Mouse (Mus musculus): ENCODE data around the gene Pkig. TPM values are rescaled to one million over a fixed set of nuclear protein-coding genes. Genes with fewer than 3 reads are reported as not detected.

Gene Pkig
- polyA plus RNA-seq, 1 experiment from 2014 or later, result 113 TPM

DNA sequence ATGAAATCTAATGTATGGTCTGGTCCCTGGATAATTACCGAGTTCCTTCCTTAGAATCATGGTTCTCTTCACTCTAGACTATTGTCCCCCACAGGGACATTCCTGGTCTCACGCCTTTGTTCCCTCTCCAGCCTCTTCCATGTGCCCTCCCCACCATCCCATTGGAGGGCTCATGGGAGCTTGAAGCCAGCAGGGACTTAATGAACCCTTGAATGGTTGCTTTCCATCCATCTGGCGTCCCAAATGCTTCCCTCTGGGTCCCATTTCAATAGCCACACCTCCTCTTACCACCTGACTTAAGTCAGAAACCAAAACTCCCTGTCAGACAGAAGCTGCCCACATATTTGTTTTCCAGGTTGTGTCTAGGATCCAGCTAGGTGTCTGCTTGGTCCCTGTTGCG is 61.4 kb downstream of the Pkig start:
- H3K27ac ChIP-seq, result no peak overlapping the region
- no peaks in the 10 kb centered on the region for H3K9me3 ChIP-seq (replicated peaks)
- H3K4me3 ChIP-seq, result no peak overlapping the region
- no peak overlapping the region for H3K9ac ChIP-seq
- no peak overlapping the region for H3K4me2 ChIP-seq (replicated peaks)
- peak; percentile 39; the same call in 1 of the 2 replicates for ATAC-seq (ENCODE audit: low FRiP score)
- WGBS, result 43% methylated on average over 4 of the region's 4 CpGs
- H3K27me3 ChIP-seq, result no peaks in the 10 kb centered on the region
- H3K4me1 ChIP-seq, result peaks cover 27% of the 10 kb centered on the region
- 0 out of 2 replicates have a peak, but pooled peaks cover 18% of the 10 kb centered on the region for H3K36me3 ChIP-seq

DNA sequence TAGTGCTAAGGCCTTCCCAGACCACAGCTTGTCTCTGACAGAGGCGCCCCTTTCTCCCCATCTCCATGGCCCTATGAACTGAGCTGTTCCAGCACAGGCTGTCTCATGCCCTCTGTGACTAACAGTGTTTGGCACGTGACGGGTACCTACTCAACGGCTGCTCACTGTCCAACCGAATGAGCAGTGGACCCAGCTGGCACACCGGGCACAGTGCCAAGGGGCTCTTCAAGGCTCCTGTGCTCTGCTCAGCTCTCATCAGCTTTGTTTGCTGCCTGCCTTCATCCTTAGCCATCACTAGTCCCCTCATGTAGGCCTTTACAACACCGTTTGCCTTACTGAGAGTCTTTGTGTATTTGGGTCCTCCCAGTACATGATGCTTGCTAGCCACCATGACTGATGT is 64.4 kb downstream of the Pkig start:
- ATAC-seq (ENCODE audit: low FRiP score), result peak; percentile 84
- Histone ChIP-seq H3K4me2 (replicated peaks) (no peak overlapping the region), H3K4me3 (no peak overlapping the region), H3K4me1 (peaks cover 19% of the 10 kb centered on the region), H3K9ac (no peak overlapping the region), H3K27ac (peak overlapping the region; percentile 80), H3K27me3 (no peaks in the 10 kb centered on the region), H3K36me3 (peaks cover 34% of the 10 kb centered on the region; the same call in 1 of the 2 replicates), H3K9me3 (replicated peaks) (no peaks in the 10 kb centered on the region)
- WGBS, result 72% methylated on average over 7 of the region's 7 CpGs

DNA sequence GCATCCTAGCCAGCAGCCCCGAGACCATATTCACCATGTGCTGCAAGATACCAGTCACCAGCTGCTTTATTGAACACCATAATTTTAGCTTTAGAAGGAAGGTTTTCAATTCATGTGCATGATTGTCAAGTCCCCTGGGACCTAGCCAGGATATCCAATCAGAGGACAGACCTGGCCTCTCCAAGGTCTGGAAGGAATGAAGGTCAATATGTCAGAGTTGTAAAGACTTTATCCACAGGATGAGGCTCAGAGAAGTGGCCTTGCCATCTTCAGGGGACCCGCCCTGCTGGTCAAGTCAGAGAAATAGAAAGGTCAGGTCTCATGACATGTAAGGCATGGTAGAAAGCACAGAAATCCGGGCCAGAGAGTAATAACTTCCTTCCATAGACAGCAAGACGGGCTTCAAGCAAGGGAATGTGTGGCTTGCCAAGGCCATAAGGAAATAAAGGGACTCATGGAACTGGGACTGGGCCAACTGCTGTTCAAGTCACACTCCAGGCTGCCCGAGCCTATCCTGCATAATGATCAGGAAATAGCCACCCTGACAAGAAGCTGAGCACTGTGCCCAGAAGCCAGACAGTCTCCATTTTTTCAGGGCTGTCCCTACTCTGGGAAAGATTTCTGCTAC is 68.7 kb downstream of the Pkig start:
- H3K27me3 ChIP-seq, result no peaks in the 10 kb centered on the region
- H3K4me3 ChIP-seq, result no peak overlapping the region
- peaks cover 51% of the 10 kb centered on the region; the same call in 1 of the 2 replicates for H3K36me3 ChIP-seq
- H3K4me1 ChIP-seq, result peaks cover 5% of the 10 kb centered on the region; the same call in 1 of the 2 replicates
- 0 out of 2 replicates have a peak overlapping the region, but pooled peaks have one; percentile 12 for H3K27ac ChIP-seq
- WGBS, result 84% methylated on average over 5 of the region's 5 CpGs
- no peaks in the 10 kb centered on the region for H3K9me3 ChIP-seq (replicated peaks)
- H3K9ac ChIP-seq, result no peak overlapping the region
- H3K4me2 ChIP-seq (replicated peaks), result no peak overlapping the region
- no peak for ATAC-seq (ENCODE audit: low FRiP score)

DNA sequence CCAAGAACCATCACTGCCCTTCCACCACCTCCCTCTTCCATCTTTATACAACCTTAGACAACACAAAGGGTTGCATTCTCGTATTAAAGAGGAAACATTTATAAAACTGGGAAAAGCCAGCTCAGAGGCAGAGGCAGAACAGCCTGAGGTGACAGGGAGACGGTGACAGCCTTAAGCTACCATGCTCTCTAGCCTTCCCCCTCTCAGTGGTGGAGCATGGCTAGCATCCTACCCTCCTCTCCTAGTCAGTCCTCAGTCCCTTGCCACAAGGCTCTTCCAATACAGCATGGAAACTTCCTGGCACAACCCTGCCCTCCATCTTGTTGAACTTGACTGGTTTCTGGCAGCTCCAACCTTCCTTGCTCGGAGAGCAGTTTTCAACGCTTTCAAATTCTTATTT is 70.1 kb downstream of the Pkig start:
- no peak overlapping the region for H3K27ac ChIP-seq
- H3K9ac ChIP-seq, result no peak overlapping the region
- H3K4me2 ChIP-seq (replicated peaks), result no peak overlapping the region
- H3K4me1 ChIP-seq, result no peaks in the 10 kb centered on the region; the same call in 1 of the 2 replicates
- no peaks in the 10 kb centered on the region for H3K27me3 ChIP-seq
- peaks cover 42% of the 10 kb centered on the region; the same call in 1 of the 2 replicates for H3K36me3 ChIP-seq
- WGBS, result 91% methylated on average over 4 of the region's 4 CpGs
- ATAC-seq (ENCODE audit: low FRiP score), result no peak
- no peak overlapping the region for H3K4me3 ChIP-seq
- H3K9me3 ChIP-seq (replicated peaks), result no peaks in the 10 kb centered on the region

- no peak overlapping the region for H3K27ac ChIP-seq
- H3K36me3 ChIP-seq, result 0 out of 2 replicates have a peak, but pooled peaks cover 25% of the 10 kb centered on the region
- ATAC-seq (ENCODE audit: low FRiP score), result no peak
Observed at GRCm38 (mm10) chr2:163732021-163732420, 73.8 kb downstream of the Pkig start.

DNA sequence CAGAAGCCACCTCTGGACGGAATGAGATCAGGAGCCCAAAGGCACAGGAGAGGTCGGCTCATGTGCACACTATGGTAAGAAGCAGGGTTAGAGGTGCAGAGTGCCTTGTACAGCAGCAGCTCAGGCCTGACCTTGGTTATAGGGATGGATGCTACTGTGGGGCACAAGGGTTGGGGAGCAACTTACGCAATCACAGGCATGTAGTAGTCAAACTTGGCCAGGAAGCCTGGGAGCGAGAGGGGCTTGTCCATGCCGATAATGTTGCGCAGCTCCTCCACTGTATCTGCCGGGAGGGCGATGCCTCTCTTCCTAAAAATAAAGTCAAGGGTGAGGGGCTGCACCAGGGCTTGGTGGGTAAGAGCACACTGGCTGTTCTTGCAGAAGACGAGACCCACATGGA is 77.0 kb downstream of the Pkig start:
- Histone ChIP-seq H3K4me3 (no peak overlapping the region), H3K4me2 (replicated peaks) (no peak overlapping the region), H3K27me3 (no peaks in the 10 kb centered on the region), H3K4me1 (no peaks in the 10 kb centered on the region), H3K36me3 (0 out of 2 replicates have a peak, but pooled peaks cover 8% of the 10 kb centered on the region), H3K9me3 (replicated peaks) (no peaks in the 10 kb centered on the region), H3K27ac (no peak overlapping the region), H3K9ac (no peak overlapping the region)
- no peak for ATAC-seq (ENCODE audit: low FRiP score)
- WGBS, result 95% methylated on average over 9 of the region's 9 CpGs

More at GRCm38 (mm10) chr2:163732021-163732420, 73.8 kb downstream of the Pkig start:
- Histone ChIP-seq H3K9ac (no peak overlapping the region), H3K27me3 (no peaks in the 10 kb centered on the region), H3K9me3 (replicated peaks) (no peaks in the 10 kb centered on the region), H3K4me2 (replicated peaks) (no peak overlapping the region), H3K4me1 (no peaks in the 10 kb centered on the region), H3K4me3 (no peak overlapping the region)
- WGBS, result 90% methylated on average over 11 of the region's 11 CpGs

GRCm38 (mm10) chr2:163735980-163736379 is 77.8 kb downstream of the Pkig start:
- Histone ChIP-seq H3K4me2 (replicated peaks) (no peak overlapping the region), H3K9ac (no peak overlapping the region), H3K36me3 (0 out of 2 replicates have a peak, but pooled peaks cover 3% of the 10 kb centered on the region), H3K4me1 (no peaks in the 10 kb centered on the region), H3K9me3 (replicated peaks) (no peaks in the 10 kb centered on the region), H3K27ac (no peak overlapping the region), H3K27me3 (no peaks in the 10 kb centered on the region), H3K4me3 (no peak overlapping the region)
- WGBS, result 78% methylated on average over 6 of the region's 6 CpGs
- no peak for ATAC-seq (ENCODE audit: low FRiP score)

GRCm38 (mm10) chr2:163742656-163743055 is 84.5 kb downstream of the Pkig start:
- Histone ChIP-seq H3K4me3 (no peak overlapping the region), H3K9me3 (replicated peaks) (no peaks in the 10 kb centered on the region), H3K4me1 (no peaks in the 10 kb centered on the region), H3K27me3 (no peaks in the 10 kb centered on the region), H3K4me2 (replicated peaks) (no peak overlapping the region), H3K36me3 (no peaks in the 10 kb centered on the region), H3K9ac (no peak overlapping the region), H3K27ac (no peak overlapping the region)
- WGBS, result 71% methylated on average over 5 of the region's 5 CpGs
- no peak for ATAC-seq (ENCODE audit: low FRiP score)

GRCm38 (mm10) chr2:163743357-163743756 is 85.2 kb downstream of the Pkig start:
- H3K9me3 ChIP-seq (replicated peaks), result no peaks in the 10 kb centered on the region
- H3K4me2 ChIP-seq (replicated peaks), result no peak overlapping the region
- H3K4me1 ChIP-seq, result no peaks in the 10 kb centered on the region
- H3K27ac ChIP-seq, result no peak overlapping the region
- no peaks in the 10 kb centered on the region; the same call in 1 of the 2 replicates for H3K27me3 ChIP-seq
- 63% methylated on average over 6 of the region's 6 CpGs for WGBS
- no peaks in the 10 kb centered on the region for H3K36me3 ChIP-seq
- no peak overlapping the region for H3K9ac ChIP-seq
- no peak overlapping the region for H3K4me3 ChIP-seq
- ATAC-seq (ENCODE audit: low FRiP score), result no peak

- no peak for ATAC-seq (ENCODE audit: low FRiP score)
- H3K9ac ChIP-seq, result no peak overlapping the region
Observed at GRCm38 (mm10) chr2:163744801-163745570, 86.8 kb downstream of the Pkig start.

DNA sequence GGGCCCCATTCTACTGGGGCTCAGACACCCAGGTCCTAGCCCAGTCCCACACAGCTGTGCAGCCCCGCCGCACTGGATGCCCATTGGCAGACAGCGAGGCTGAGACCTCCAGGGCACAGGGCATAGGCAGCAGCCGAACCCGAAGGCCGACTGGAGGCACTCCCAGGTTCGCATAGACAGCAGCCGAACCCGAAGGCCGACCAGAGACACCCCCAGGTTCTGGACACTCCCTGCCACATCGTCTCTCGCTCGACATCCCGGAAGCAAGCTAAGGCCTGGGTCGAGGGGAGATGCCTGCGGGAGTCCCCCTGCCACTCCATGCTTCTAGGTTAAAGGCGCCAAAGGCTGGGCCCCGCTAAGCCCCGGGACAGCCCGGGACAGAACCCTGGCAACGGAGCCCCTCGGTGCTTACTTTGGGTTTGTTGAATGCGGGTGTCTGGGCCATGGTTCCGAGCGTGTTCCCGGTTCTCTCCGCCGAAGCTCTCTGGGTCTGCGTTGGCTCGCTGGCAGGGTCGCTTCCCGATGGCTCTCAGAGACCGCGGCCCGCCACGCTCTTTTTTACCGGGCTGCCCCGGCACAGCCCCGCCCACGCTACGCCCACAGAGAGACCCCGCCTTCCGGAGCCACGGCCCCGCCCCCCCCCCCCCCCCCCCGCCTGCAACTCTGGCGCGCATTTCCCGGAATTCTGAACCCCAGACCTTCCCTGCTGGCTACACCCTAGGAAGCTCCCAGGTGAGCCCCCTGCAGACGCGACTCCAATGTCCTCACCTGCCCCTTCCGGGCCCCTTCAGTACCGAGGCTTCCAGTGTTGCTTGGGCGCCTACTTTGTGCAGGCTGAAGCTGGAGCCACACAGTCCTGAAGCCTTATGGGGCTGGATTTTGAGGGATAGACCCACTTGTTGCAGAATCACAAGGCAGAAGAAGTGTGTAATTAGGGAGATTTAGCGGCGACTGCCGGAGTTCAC is 91.7 kb downstream of the Pkig start, which contains the start of gene Ada:
Ada (minus strand) TSS at position 593 of the 965 bp plus-strand sequence.
- Histone ChIP-seq H3K4me3 (peak within 1 kb of the TSS; percentile 48), H3K4me1 (peaks cover 13% of the 10 kb centered on the region), H3K9ac (peak within 1 kb of the TSS; percentile 61), H3K27ac (no peak within 1 kb of the TSS), H3K4me2 (replicated peaks) (peak within 1 kb of the TSS; percentile 86), H3K9me3 (replicated peaks) (no peaks in the 10 kb centered on the region), H3K36me3 (no peaks in the 10 kb centered on the region), H3K27me3 (peaks cover 26% of the 10 kb centered on the region)
- ATAC-seq (ENCODE audit: low FRiP score), result peak; percentile 76
- WGBS, result under 1% methylated on average over 48 of the region's 57 CpGs

More at GRCm38 (mm10) chr2:163744801-163745570, 86.8 kb downstream of the Pkig start:
- peaks cover 12% of the 10 kb centered on the region for H3K27me3 ChIP-seq
- H3K36me3 ChIP-seq, result no peaks in the 10 kb centered on the region
- no peak overlapping the region for H3K27ac ChIP-seq
- H3K4me3 ChIP-seq, result no peak overlapping the region
- no peak overlapping the region for H3K4me2 ChIP-seq (replicated peaks)
- H3K9me3 ChIP-seq (replicated peaks), result no peaks in the 10 kb centered on the region
- 87% methylated on average over 10 of the region's 10 CpGs for WGBS
- H3K4me1 ChIP-seq, result peaks cover 8% of the 10 kb centered on the region

Data from hindbrain, embryonic 12.5 days (tissue).